Mouse (Mus musculus): ENCODE results near the gene Iqsec2. TPM values are rescaled to one million over a fixed set of nuclear protein-coding genes. Genes with fewer than 3 reads are reported as not detected.

Gene Iqsec2
- polyA plus RNA-seq, 2 experiments: 4.3 to 9.1 TPM

- WGBS: 79% methylated on average over 5 of the region's 5 CpGs
- Histone ChIP-seq H3K27me3 (ENCODE audit: control insufficient read depth, insufficient read depth, low read length) (peaks cover 12% of the 10 kb centered on the region), H3K9me3 (ENCODE audit: control insufficient read depth, low read length) (no peaks in the 10 kb centered on the region), H3K4me2 (replicated peaks; ENCODE audit: low read depth, low read length, severe bottlenecking) (no peak overlapping the region), H3K9ac (ENCODE audit: low read depth, low read length, severe bottlenecking) (no peak overlapping the region), H3K27ac (replicated peaks; ENCODE audit: low read depth, low read length) (no peak overlapping the region), H3K4me1 (ENCODE audit: control insufficient read depth, insufficient read depth, low read length) (no peaks in the 10 kb centered on the region), H3K4me3 (replicated peaks; ENCODE audit: low read length) (no peak overlapping the region), H3K36me3 (ENCODE audit: control insufficient read depth, insufficient read depth, low read length) (no peaks in the 10 kb centered on the region)
- TF ChIP-seq POLR2A (IDR thresholded peaks at IDR 0.05; ENCODE audit: borderline replicate concordance, extremely low read depth, insufficient read depth, insufficient read length): no peak
- DNase-seq (ENCODE audit: low spot score): no peak
- ATAC-seq (ENCODE audit: low FRiP score, low read depth): no peak
Measured at GRCm38 (mm10) chrX:152148706-152149105, 4.6 kb downstream of the Iqsec2 start.

GRCm38 (mm10) chrX:152151709-152152108, 7.6 kb downstream of the Iqsec2 start:
- ATAC-seq (ENCODE audit: low FRiP score, low read depth) (no peak), DNase-seq (ENCODE audit: low spot score) (peak; percentile 69)
- Histone ChIP-seq H3K4me3 (replicated peaks; ENCODE audit: low read length) (no peak overlapping the region), H3K4me2 (replicated peaks; ENCODE audit: low read depth, low read length, severe bottlenecking) (no peak overlapping the region), H3K36me3 (ENCODE audit: control insufficient read depth, insufficient read depth, low read length) (no peaks in the 10 kb centered on the region), H3K9me3 (ENCODE audit: control insufficient read depth, low read length) (no peaks in the 10 kb centered on the region), H3K27ac (replicated peaks; ENCODE audit: low read depth, low read length) (no peak overlapping the region), H3K27me3 (ENCODE audit: control insufficient read depth, insufficient read depth, low read length) (peaks cover 3% of the 10 kb centered on the region; the same call in 1 of the 2 replicates), H3K9ac (ENCODE audit: low read depth, low read length, severe bottlenecking) (no peak overlapping the region), H3K4me1 (ENCODE audit: control insufficient read depth, insufficient read depth, low read length) (no peaks in the 10 kb centered on the region)
- 17% methylated on average over 6 of the region's 6 CpGs for WGBS
- TF ChIP-seq POLR2A (IDR thresholded peaks at IDR 0.05; ENCODE audit: borderline replicate concordance, extremely low read depth, insufficient read depth, insufficient read length): no peak

- peak; percentile 43 for DNase-seq (ENCODE audit: low spot score)
- Histone ChIP-seq H3K4me2 (replicated peaks; ENCODE audit: low read depth, low read length, severe bottlenecking) (no peak overlapping the region), H3K27ac (replicated peaks; ENCODE audit: low read depth, low read length) (no peak overlapping the region), H3K27me3 (ENCODE audit: control insufficient read depth, insufficient read depth, low read length) (no peaks in the 10 kb centered on the region), H3K4me1 (ENCODE audit: control insufficient read depth, insufficient read depth, low read length) (no peaks in the 10 kb centered on the region), H3K4me3 (replicated peaks; ENCODE audit: low read length) (no peak overlapping the region), H3K36me3 (ENCODE audit: control insufficient read depth, insufficient read depth, low read length) (no peaks in the 10 kb centered on the region), H3K9ac (ENCODE audit: low read depth, low read length, severe bottlenecking) (no peak overlapping the region), H3K9me3 (ENCODE audit: control insufficient read depth, low read length) (no peaks in the 10 kb centered on the region)
- peak; percentile 34; the same call in 1 of the 2 replicates for ATAC-seq (ENCODE audit: low FRiP score, low read depth)
- 61% methylated on average over 3 of the region's 3 CpGs for WGBS
- no peak for TF ChIP-seq POLR2A (IDR thresholded peaks at IDR 0.05; ENCODE audit: borderline replicate concordance, extremely low read depth, insufficient read depth, insufficient read length)
Measured at GRCm38 (mm10) chrX:152158294-152158693, 14.2 kb downstream of the Iqsec2 start.

DNA sequence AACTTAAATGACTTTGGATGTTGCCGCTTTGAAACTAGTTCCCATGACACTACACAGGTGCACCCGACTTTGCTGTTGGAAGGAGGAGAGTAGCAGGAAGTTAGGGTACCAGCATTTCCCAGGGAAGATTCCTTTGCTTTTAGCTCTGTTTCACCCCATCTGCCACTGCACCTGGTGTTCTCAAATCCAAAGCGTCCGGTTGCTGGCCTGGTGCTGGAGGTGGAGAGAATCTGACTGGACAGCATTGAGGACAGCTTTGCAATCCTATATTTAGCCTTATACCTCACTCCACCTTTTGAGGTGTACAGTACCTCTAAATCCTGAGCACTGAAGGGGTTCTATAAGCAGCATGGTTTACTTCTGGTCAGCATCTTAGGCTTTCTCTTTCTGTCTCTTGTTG, 17.3 kb downstream of the Iqsec2 start:
- Histone ChIP-seq H3K4me2 (replicated peaks; ENCODE audit: low read depth, low read length, severe bottlenecking) (no peak overlapping the region), H3K9ac (ENCODE audit: low read depth, low read length, severe bottlenecking) (no peak overlapping the region), H3K4me3 (replicated peaks; ENCODE audit: low read length) (no peak overlapping the region), H3K9me3 (ENCODE audit: control insufficient read depth, low read length) (no peaks in the 10 kb centered on the region), H3K27me3 (ENCODE audit: control insufficient read depth, insufficient read depth, low read length) (0 out of 2 replicates have a peak, but pooled peaks cover 3% of the 10 kb centered on the region), H3K27ac (replicated peaks; ENCODE audit: low read depth, low read length) (no peak overlapping the region), H3K36me3 (ENCODE audit: control insufficient read depth, insufficient read depth, low read length) (no peaks in the 10 kb centered on the region), H3K4me1 (ENCODE audit: control insufficient read depth, insufficient read depth, low read length) (no peaks in the 10 kb centered on the region)
- no peak for DNase-seq (ENCODE audit: low spot score)
- 84% methylated on average over 4 of the region's 4 CpGs for WGBS
- no peak for ATAC-seq (ENCODE audit: low FRiP score, low read depth)
- no peak for TF ChIP-seq POLR2A (IDR thresholded peaks at IDR 0.05; ENCODE audit: borderline replicate concordance, extremely low read depth, insufficient read depth, insufficient read length)

- DNase-seq (ENCODE audit: low spot score) (no peak), ATAC-seq (ENCODE audit: low FRiP score, low read depth) (no peak)
- H3K9ac ChIP-seq (ENCODE audit: low read depth, low read length, severe bottlenecking): no peak overlapping the region
- H3K9me3 ChIP-seq (ENCODE audit: control insufficient read depth, low read length): no peaks in the 10 kb centered on the region
- no peak overlapping the region for H3K4me3 ChIP-seq (replicated peaks; ENCODE audit: low read length)
- no peaks in the 10 kb centered on the region for H3K4me1 ChIP-seq (ENCODE audit: control insufficient read depth, insufficient read depth, low read length)
- TF ChIP-seq POLR2A (IDR thresholded peaks at IDR 0.05; ENCODE audit: borderline replicate concordance, extremely low read depth, insufficient read depth, insufficient read length): no peak
- no peak overlapping the region for H3K4me2 ChIP-seq (replicated peaks; ENCODE audit: low read depth, low read length, severe bottlenecking)
- no peak overlapping the region for H3K27ac ChIP-seq (replicated peaks; ENCODE audit: low read depth, low read length)
- H3K27me3 ChIP-seq (ENCODE audit: control insufficient read depth, insufficient read depth, low read length): peaks cover 3% of the 10 kb centered on the region; the same call in 1 of the 2 replicates
- H3K36me3 ChIP-seq (ENCODE audit: control insufficient read depth, insufficient read depth, low read length): no peaks in the 10 kb centered on the region
Measured at GRCm38 (mm10) chrX:152164061-152164460, 20.0 kb downstream of the Iqsec2 start.

GRCm38 (mm10) chrX:152166161-152166560, 22.1 kb downstream of the Iqsec2 start:
- Histone ChIP-seq H3K9me3 (ENCODE audit: control insufficient read depth, low read length) (no peaks in the 10 kb centered on the region), H3K27me3 (ENCODE audit: control insufficient read depth, insufficient read depth, low read length) (peaks cover 3% of the 10 kb centered on the region; the same call in 1 of the 2 replicates), H3K36me3 (ENCODE audit: control insufficient read depth, insufficient read depth, low read length) (no peaks in the 10 kb centered on the region), H3K4me1 (ENCODE audit: control insufficient read depth, insufficient read depth, low read length) (no peaks in the 10 kb centered on the region), H3K9ac (ENCODE audit: low read depth, low read length, severe bottlenecking) (no peak overlapping the region), H3K4me3 (replicated peaks; ENCODE audit: low read length) (no peak overlapping the region), H3K4me2 (replicated peaks; ENCODE audit: low read depth, low read length, severe bottlenecking) (no peak overlapping the region), H3K27ac (replicated peaks; ENCODE audit: low read depth, low read length) (no peak overlapping the region)
- TF ChIP-seq POLR2A (IDR thresholded peaks at IDR 0.05; ENCODE audit: borderline replicate concordance, extremely low read depth, insufficient read depth, insufficient read length): no peak
- no peak for DNase-seq (ENCODE audit: low spot score)
- no peak for ATAC-seq (ENCODE audit: low FRiP score, low read depth)
- 80% methylated on average over 6 of the region's 6 CpGs for WGBS

All from limb, embryonic 14.5 days (tissue).